Mouse (Mus musculus) brain, adult 2 months (tissue): ENCODE data around the gene Ube3b.
A peak's percentile ranks its signal among the peaks of the same experiment; 100 is the strongest.

Experiments
- DNase-seq: peaks from one replicate; pipeline ENCODE4 v3.0.0; 2011; ENCODE audit warnings: low read depth, low spot score

Ube3b gene

GRCm38 (mm10) chr5:114373581-114373980 lies 6.8 kb upstream of the Ube3b start:
- no peak for DNase-seq

GRCm38 (mm10) chr5:114374409-114375213 lies 5.8 kb upstream of the Ube3b start:
- DNase-seq: no peak

- DNase-seq: no peak
Measured at GRCm38 (mm10) chr5:114378177-114378920, 2.1 kb upstream of the Ube3b start.

- no peak for DNase-seq
Measured at GRCm38 (mm10) chr5:114378936-114379335, 1.5 kb upstream of the Ube3b start.

GRCm38 (mm10) chr5:114379763-114380162 lies 644 bp upstream of the Ube3b start:
- no peak for DNase-seq

- no peak for DNase-seq
Measured at GRCm38 (mm10) chr5:114381013-114381351, 575 bp downstream of the Ube3b start.

DNA sequence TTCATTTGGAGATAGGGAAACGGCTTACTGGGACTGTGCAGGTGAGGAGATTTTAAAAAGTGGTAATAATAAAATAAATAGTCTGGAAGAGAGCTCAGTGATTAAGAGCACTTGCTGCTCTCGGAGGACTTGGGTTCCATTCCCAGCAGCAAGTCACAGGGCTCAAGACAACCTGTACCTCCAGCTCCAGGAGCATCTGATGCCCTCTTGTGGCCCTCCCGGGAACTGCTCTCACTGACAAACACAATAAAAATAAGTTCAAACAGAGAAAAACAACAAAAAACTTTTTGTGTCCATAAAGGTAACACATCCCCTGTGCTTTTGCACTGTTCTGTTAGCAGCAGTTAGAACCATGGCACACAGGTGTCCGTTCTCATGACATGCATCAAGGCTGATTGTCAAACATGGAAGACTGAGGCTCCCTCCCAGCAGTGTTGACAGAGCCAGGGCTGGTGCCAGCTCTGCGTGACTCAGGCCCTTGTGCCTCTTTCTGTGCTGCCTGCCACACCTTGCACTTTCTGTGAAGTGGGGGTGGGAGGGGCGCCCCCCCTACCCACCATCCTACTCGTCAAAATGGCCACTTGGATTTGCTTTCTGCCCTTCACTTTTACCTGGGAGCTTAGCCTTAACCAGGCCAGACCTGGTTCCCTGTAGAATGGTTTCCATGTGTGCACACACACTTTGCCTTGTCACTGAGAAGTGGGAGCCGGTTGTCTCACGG lies 2.9 kb downstream of the Ube3b start:
- no peak for DNase-seq

GRCm38 (mm10) chr5:114384448-114384847 lies 4.0 kb downstream of the Ube3b start:
- DNase-seq: no peak

- peak; percentile 65 for DNase-seq
Measured at GRCm38 (mm10) chr5:114393169-114393568, 12.8 kb downstream of the Ube3b start.

DNA sequence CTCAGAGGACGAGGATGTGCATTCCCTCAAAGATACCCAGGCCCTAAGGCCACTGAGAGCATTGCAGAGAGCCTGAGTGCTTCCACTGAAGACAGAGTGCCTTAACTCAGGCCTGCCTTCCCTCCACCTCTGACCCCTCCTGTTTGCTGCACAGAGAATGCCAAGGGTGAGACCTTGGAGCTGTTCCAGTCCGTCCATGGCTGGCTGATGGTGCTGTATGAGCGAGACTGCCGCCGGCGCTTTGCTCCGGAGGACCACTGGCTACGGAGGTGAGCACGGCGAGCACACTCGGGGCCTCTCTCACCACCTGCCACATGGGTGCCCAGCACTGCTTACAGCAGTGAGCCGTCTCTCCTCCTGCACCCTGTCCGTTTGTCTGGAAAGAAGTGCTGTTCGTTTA lies 26.2 kb downstream of the Ube3b start:
- DNase-seq: no peak

DNA sequence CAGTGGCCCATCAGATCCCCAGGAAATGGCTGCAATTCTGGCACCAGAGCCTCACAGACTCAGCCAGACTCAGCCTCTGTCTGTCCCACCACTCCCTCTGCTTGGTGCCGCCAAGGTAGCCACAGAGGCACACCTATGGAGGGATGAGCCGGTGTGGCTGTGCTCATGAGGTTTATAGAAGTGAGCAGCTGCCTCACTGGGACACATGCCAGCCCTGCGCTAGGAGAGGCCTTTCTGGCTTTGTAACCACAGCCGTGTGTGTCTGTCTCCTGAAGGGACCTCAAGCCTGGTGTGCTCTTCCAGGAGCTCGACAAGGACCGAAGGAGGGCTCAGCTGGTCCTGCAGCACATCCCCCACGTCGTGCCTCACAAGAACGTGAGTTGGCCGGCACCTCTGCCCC lies 26.9 kb downstream of the Ube3b start:
- DNase-seq: peak; percentile 77

- no peak for DNase-seq
Measured at GRCm38 (mm10) chr5:114407810-114408209, 27.4 kb downstream of the Ube3b start.

GRCm38 (mm10) chr5:114408846-114409245 lies 28.4 kb downstream of the Ube3b start:
- DNase-seq: no peak

GRCm38 (mm10) chr5:114410429-114410828 lies 30.0 kb downstream of the Ube3b start:
- DNase-seq: no peak

DNA sequence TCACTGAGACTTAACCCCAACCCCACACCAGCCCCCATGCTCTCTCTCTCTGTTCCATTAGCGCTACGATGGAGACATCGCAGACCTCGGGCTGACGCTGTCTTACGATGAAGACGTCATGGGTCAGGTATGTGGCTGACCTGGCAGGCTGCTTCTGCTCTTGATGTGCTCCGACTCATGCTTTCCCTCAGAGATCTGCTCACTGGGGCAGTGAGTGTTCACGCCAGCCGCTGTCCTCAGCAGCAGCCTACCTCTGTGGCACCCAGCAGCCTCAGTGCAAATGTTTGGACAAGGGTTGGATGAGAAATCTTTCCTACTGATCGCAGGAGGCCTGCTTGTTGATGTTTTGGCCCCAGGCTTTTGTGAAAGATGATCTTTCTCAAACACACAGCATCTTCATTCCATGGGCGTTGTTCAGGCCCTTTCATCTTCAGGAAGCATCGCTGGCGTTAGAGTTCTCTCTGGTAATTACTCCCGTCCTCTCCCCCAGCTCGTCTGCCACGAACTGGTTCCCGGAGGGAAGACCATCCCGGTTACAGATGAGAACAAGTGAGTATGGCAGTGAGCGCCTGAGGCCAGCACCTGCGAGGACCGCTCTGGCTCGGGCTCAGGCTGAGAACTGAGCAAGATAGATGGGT lies 32.1 kb downstream of the Ube3b start:
- DNase-seq: no peak

- no peak for DNase-seq
Measured at GRCm38 (mm10) chr5:114413067-114413735, 32.8 kb downstream of the Ube3b start.

DNA sequence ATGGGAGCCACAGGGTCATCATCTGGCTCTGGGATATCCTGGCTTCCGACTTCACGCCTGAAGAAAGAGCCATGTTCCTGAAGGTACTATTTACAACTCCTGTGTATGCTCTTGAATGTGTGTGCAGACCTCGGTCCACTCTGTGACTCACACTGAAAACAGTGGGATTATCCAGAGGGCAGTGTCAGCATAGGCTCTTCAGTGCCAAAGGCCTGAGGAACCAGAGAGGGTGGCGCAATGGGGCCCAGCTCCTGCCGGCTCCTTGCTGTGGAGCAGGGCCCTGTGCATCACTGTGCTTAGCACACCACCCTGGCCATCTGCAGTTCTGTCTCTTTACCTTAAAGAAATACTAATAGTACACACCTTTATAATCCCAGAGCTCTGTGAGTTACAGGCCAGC lies 35.2 kb downstream of the Ube3b start:
- DNase-seq: no peak

GRCm38 (mm10) chr5:114416855-114417254 lies 36.4 kb downstream of the Ube3b start:
- DNase-seq: peak; percentile 65

DNA sequence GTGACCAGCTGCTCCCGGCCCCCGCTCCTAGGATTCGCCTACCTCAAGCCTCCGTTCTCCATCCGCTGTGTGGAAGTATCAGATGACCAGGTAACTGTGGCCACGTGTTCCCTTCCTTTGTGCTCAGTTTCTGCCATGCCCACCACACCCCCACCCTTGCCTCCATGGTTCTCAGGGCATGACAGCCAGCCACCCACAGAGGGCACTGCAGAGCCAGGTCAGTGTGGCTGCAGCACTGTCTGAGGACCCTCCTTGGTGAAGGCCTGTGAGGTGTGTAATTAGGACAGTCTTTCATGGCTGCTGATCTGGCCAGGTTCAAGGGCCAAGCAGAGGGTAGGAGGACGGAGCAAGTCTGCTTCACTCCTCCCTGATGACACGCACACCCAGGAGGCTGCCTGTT lies 38.1 kb downstream of the Ube3b start:
- DNase-seq: no peak

DNA sequence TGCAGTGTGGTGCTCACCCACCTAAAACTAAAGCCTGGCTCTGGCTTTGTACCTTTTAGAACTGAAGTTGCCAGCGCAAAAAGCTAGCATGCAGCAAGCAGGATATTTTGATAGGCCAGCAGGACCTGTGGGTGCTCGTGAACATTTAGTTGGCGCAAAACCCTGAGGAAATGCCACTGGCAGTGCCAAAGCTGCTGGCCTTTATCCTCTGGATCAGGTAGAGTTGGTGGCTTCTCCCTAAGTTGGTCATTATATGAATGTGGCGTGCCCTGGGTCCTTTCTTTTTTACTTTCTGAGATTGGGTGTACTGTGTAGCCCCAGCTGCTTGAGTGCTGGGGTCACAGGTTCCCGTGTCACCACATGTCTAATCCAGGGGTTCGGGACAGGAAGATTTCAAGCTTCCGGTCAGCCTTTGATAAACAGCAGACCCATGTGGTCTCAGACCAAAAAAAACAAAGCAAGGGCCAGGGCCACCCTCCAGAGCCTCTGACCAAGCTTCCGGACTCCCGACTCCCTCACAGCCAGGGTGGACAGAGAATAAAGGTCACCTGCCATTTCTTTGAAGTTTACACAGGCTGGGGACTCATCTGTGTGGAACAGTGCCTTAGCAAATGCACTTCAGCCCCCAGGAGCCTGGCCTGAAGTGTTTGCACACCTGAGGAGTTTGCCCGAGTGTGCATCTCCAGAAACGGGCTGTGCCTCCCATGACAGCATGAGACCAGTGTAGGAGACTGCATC lies 41.3 kb downstream of the Ube3b start:
- DNase-seq: no peak

DNA sequence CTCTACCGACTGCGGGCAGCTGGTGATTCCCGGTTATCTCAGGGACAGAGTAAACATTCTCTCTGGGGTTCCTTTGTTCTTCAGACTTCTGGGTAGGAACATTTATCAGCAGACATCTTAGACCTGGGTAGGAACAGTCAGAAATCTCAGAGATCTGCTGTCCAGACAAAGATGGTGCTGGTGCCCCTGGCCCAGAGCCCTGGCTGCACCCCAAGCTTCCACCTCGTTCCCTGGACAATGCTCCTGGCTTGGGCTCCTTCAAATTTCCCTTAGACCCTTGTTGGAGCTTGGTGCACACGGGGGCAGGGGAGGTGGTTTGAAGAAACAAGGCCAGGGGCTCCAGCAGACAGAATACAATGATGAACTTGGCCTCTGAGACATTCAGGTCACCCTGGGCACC lies 42.2 kb downstream of the Ube3b start:
- no peak for DNase-seq
